ENCODE assay signal across 29 mouse cellular contexts in genomic region chr4:82452905-82453304, GRCm38 (mm10).
DNase-seq lines count a peak whose midpoint lies in the region; ATAC-seq lines count a peak whose summit lies in the region.
"Had no signal": no experiment of that assay in that cellular context is flagged by ENCODE, and none has a peak within 500 bp of the region (broad histone marks: within the 10 kb centered on the region; RNA-seq: fewer than 3 reads in every experiment).

No protein-coding gene starts in this region.

- H3K27ac ChIP-seq in heart, embryonic 13.5 days (replicated peaks) = peak overlapping the region; percentile 21; the same call in 1 of the 2 replicates
- peak overlapping the region; percentile 53 for H3K27ac ChIP-seq in liver, embryonic 15.5 days (replicated peaks)
- no peak overlapping the region for H3K27ac ChIP-seq in liver, embryonic 12.5 days
- no peak overlapping the region for H3K27ac ChIP-seq in midbrain, embryonic 11.5 days (ENCODE audit: low read depth, low read length)
- H3K27ac ChIP-seq: embryonic facial prominence, embryonic 13.5 days; embryonic facial prominence, embryonic 15.5 days; forebrain, embryonic 10.5 days; forebrain, embryonic 12.5 days had no signal

- 74% methylated on average over 4 of the region's 4 CpGs for WGBS in heart, embryonic 13.5 days
- WGBS in liver, embryonic 15.5 days (ENCODE audit: insufficient replicate concordance) = 55% methylated on average over 4 of the region's 4 CpGs
- 69% methylated on average over 4 of the region's 4 CpGs for WGBS in liver, embryonic 12.5 days (ENCODE audit: insufficient replicate concordance)
- WGBS in midbrain, embryonic 11.5 days = 93% methylated on average over 4 of the region's 4 CpGs

- ATAC-seq in heart, embryonic 13.5 days (ENCODE audit: extremely low read depth, insufficient number of reproducible peaks, low FRiP score, low TSS enrichment) = no peak
- no peak for ATAC-seq in liver, embryonic 15.5 days (ENCODE audit: insufficient read depth)
- no peak for ATAC-seq in liver, embryonic 12.5 days
- ATAC-seq in midbrain, embryonic 11.5 days (ENCODE audit: low FRiP score) = no peak
- ATAC-seq: activated CD4-positive, CD25-positive, alpha-beta regulatory T cell, adult 4 months; CD4-positive, CD25-positive, alpha-beta regulatory T cell, adult 4 months; forebrain, embryonic 14.5 days; forebrain, embryonic 16.5 days; Patski had no signal

- no peak overlapping the region for H3K4me2 ChIP-seq in heart, embryonic 13.5 days
- peak overlapping the region; percentile 23; the same call in 1 of the 2 replicates for H3K4me2 ChIP-seq in liver, embryonic 15.5 days
- no peak overlapping the region for H3K4me2 ChIP-seq in liver, embryonic 12.5 days
- no peak overlapping the region for H3K4me2 ChIP-seq in midbrain, embryonic 11.5 days
- H3K4me2 ChIP-seq: embryonic facial prominence, embryonic 13.5 days; embryonic facial prominence, embryonic 15.5 days; forebrain, embryonic 12.5 days had no signal

- intact Hi-C loops in heart, postnatal 14 days (cut with DNase I) = no loop called here

- peaks cover 10% of the 10 kb centered on the region for H3K36me3 ChIP-seq in heart, embryonic 13.5 days
- no peaks in the 10 kb centered on the region for H3K36me3 ChIP-seq in liver, embryonic 15.5 days (replicated peaks)
- H3K36me3 ChIP-seq in liver, embryonic 12.5 days = no peaks in the 10 kb centered on the region
- H3K36me3 ChIP-seq in midbrain, embryonic 11.5 days (ENCODE audit: control insufficient read depth, insufficient read depth, low read length) = no peaks in the 10 kb centered on the region
- H3K36me3 ChIP-seq: embryonic facial prominence, embryonic 13.5 days; forebrain, embryonic 10.5 days; forebrain, embryonic 12.5 days; G1E had no signal

- H3K4me3 ChIP-seq in heart, embryonic 13.5 days = no peak overlapping the region
- H3K4me3 ChIP-seq in liver, embryonic 15.5 days (replicated peaks) = no peak overlapping the region
- no peak overlapping the region for H3K4me3 ChIP-seq in liver, embryonic 12.5 days
- H3K4me3 ChIP-seq in midbrain, embryonic 11.5 days (ENCODE audit: low read depth, low read length) = no peak overlapping the region
- H3K4me3 ChIP-seq: embryonic facial prominence, embryonic 13.5 days; embryonic facial prominence, embryonic 15.5 days; erythroblast, embryonic 14.5 days; forebrain, embryonic 10.5 days; forebrain, embryonic 12.5 days had no signal

- no peaks in the 10 kb centered on the region for H3K9me3 ChIP-seq in heart, embryonic 13.5 days
- H3K9me3 ChIP-seq in liver, embryonic 15.5 days (replicated peaks) = no peaks in the 10 kb centered on the region
- H3K9me3 ChIP-seq in liver, embryonic 12.5 days (replicated peaks) = no peaks in the 10 kb centered on the region
- no peaks in the 10 kb centered on the region for H3K9me3 ChIP-seq in midbrain, embryonic 11.5 days (ENCODE audit: control insufficient read depth, low read length)
- H3K9me3 ChIP-seq: embryonic facial prominence, embryonic 13.5 days; embryonic facial prominence, embryonic 15.5 days; forebrain, embryonic 10.5 days; forebrain, embryonic 12.5 days had no signal

- DNase-seq in heart, postnatal 14 days = no peak
- peak; percentile 40 for DNase-seq in adipocyte (ENCODE audit: low spot score)
- DNase-seq in midbrain, embryonic 11.5 days (ENCODE audit: low spot score, missing footprints) = no peak
- DNase-seq: adrenal gland, adult 2 months; adrenal gland, postnatal 10 days; adrenal gland, postnatal 25 days; B cell, adult 2 months; cerebellum, adult 11 months; cerebellum, adult 18-20 months; cerebellum, adult 8-10 months; cerebellum, adult 9-11 months; cerebellum, postnatal 14 days; cerebellum, postnatal 36 days; embryo, embryonic 11 days had no signal

- no peaks in the 10 kb centered on the region for H3K27me3 ChIP-seq in heart, embryonic 13.5 days (replicated peaks)
- no peaks in the 10 kb centered on the region for H3K27me3 ChIP-seq in liver, embryonic 15.5 days
- no peaks in the 10 kb centered on the region for H3K27me3 ChIP-seq in liver, embryonic 12.5 days (replicated peaks)
- no peaks in the 10 kb centered on the region for H3K27me3 ChIP-seq in midbrain, embryonic 11.5 days (ENCODE audit: control insufficient read depth, insufficient read depth, low read length)
- H3K27me3 ChIP-seq: CH12.LX; embryonic facial prominence, embryonic 13.5 days; embryonic facial prominence, embryonic 15.5 days; forebrain, embryonic 12.5 days; Patski had no signal

- H3K4me1 ChIP-seq in heart, embryonic 13.5 days = peaks cover 89% of the 10 kb centered on the region
- 0 out of 2 replicates have a peak, but pooled peaks cover 3% of the 10 kb centered on the region for H3K4me1 ChIP-seq in liver, embryonic 15.5 days (replicated peaks)
- H3K4me1 ChIP-seq in liver, embryonic 12.5 days = peaks cover 7% of the 10 kb centered on the region; the same call in 1 of the 2 replicates
- no peaks in the 10 kb centered on the region for H3K4me1 ChIP-seq in midbrain, embryonic 11.5 days (ENCODE audit: control insufficient read depth, insufficient read depth, low read length)

- H3K9ac ChIP-seq in heart, embryonic 13.5 days = no peak overlapping the region
- no peak overlapping the region for H3K9ac ChIP-seq in liver, embryonic 15.5 days
- no peak overlapping the region for H3K9ac ChIP-seq in liver, embryonic 12.5 days
- H3K9ac ChIP-seq in midbrain, embryonic 11.5 days (ENCODE audit: low read length) = no peak overlapping the region
- H3K9ac ChIP-seq: embryonic facial prominence, embryonic 13.5 days; embryonic facial prominence, embryonic 15.5 days; forebrain, embryonic 12.5 days had no signal

Comparison
In these comparisons a context has a peak if more than half of its experiments do, and no peak if none do; other contexts are left out.
1. H3K27ac ChIP-seq: peak in heart, embryonic 13.5 days (single experiment) and liver, embryonic 15.5 days (single experiment); none in liver, embryonic 12.5 days (single experiment) and midbrain, embryonic 11.5 days (single experiment).